Mouse (Mus musculus): ENCODE data around the gene Usp43. TPM values are rescaled to one million over a fixed set of nuclear protein-coding genes. Genes with fewer than 3 reads are reported as not detected.
A peak's percentile ranks its signal among the peaks of the same experiment; 100 is the strongest.

Gene Usp43
- 0.18 and 0.35 TPM in 2 replicates for polyA plus RNA-seq (2015; fragmentation: Nextera tagmentation; extraction: Ambion mirVana)

GRCm38 (mm10) chr11:67921827-67922754 is at the start of gene Usp43:
Usp43 (minus strand) TSS chr11:67922153.
- Histone ChIP-seq H3K9me3 (no peaks in the 10 kb centered on the region), H3K27ac (replicated peaks) (no peak within 1 kb of the TSS), H3K36me3 (no peaks in the 10 kb centered on the region), H3K9ac (peak within 1 kb of the TSS; percentile 68), H3K4me2 (peak within 1 kb of the TSS; percentile 100), H3K4me1 (replicated peaks) (peaks cover 18% of the 10 kb centered on the region), H3K4me3 (peak within 1 kb of the TSS; percentile 70), H3K27me3 (peaks cover 33% of the 10 kb centered on the region)
- ATAC-seq (ENCODE audit: low read depth) = peak; percentile 66
- WGBS = 1% methylated on average over 52 of the region's 80 CpGs

- H3K9ac ChIP-seq = no peak overlapping the region
- H3K9me3 ChIP-seq = no peaks in the 10 kb centered on the region
- H3K27me3 ChIP-seq = no peaks in the 10 kb centered on the region
- 76% methylated on average over 11 of the region's 11 CpGs for WGBS
- H3K4me2 ChIP-seq = no peak overlapping the region
- peaks cover 22% of the 10 kb centered on the region for H3K4me1 ChIP-seq (replicated peaks)
- no peak overlapping the region for H3K27ac ChIP-seq (replicated peaks)
- H3K4me3 ChIP-seq = no peak overlapping the region
- peaks cover 18% of the 10 kb centered on the region for H3K36me3 ChIP-seq
- no peak for ATAC-seq (ENCODE audit: low read depth)
These were observed 45.9 kb upstream of the Usp43 start for GRCm38 (mm10) chr11:67967831-67968230.

- Histone ChIP-seq H3K4me1 (replicated peaks) (peaks cover 22% of the 10 kb centered on the region), H3K9ac (peak within 1 kb of the TSS; percentile 90), H3K36me3 (peaks cover 12% of the 10 kb centered on the region), H3K4me2 (peak within 1 kb of the TSS; percentile 96), H3K27me3 (no peaks in the 10 kb centered on the region), H3K27ac (replicated peaks) (peak within 1 kb of the TSS; percentile 47; the same call in 1 of the 2 replicates), H3K4me3 (peak within 1 kb of the TSS; percentile 81), H3K9me3 (no peaks in the 10 kb centered on the region)
- ATAC-seq (ENCODE audit: low read depth) = peak; percentile 83
- under 1% methylated on average over 28 of the region's 28 CpGs for WGBS
These were observed 44.2 kb upstream of the Usp43 start, which contains the start of gene Stx8 for GRCm38 (mm10) chr11:67965905-67966878. Stx8 (plus strand) TSS chr11:67966193.

GRCm38 (mm10) chr11:67965242-67965883 is 43.4 kb upstream of the Usp43 start, which contains the start of gene Cfap52:
Cfap52 (minus strand) TSS chr11:67965651.
- WGBS = 7% methylated on average over 15 of the region's 15 CpGs
- Histone ChIP-seq H3K9ac (peak within 1 kb of the TSS; percentile 90), H3K27ac (replicated peaks) (peak within 1 kb of the TSS; percentile 47; the same call in 1 of the 2 replicates), H3K4me1 (replicated peaks) (peaks cover 22% of the 10 kb centered on the region), H3K4me3 (peak within 1 kb of the TSS; percentile 81), H3K4me2 (peak within 1 kb of the TSS; percentile 96), H3K27me3 (no peaks in the 10 kb centered on the region), H3K36me3 (peaks cover 4% of the 10 kb centered on the region; the same call in 1 of the 2 replicates), H3K9me3 (no peaks in the 10 kb centered on the region)
- peak; percentile 66; the same call in 1 of the 2 replicates for ATAC-seq (ENCODE audit: low read depth)

GRCm38 (mm10) chr11:67964110-67964509 is 42.2 kb upstream of the Usp43 start:
- H3K4me2 ChIP-seq = no peak overlapping the region
- no peak overlapping the region for H3K27ac ChIP-seq (replicated peaks)
- no peak overlapping the region for H3K9ac ChIP-seq
- H3K9me3 ChIP-seq = no peaks in the 10 kb centered on the region
- 76% methylated on average over 6 of the region's 6 CpGs for WGBS
- no peaks in the 10 kb centered on the region for H3K27me3 ChIP-seq
- H3K4me1 ChIP-seq (replicated peaks) = peaks cover 22% of the 10 kb centered on the region
- no peaks in the 10 kb centered on the region for H3K36me3 ChIP-seq
- ATAC-seq (ENCODE audit: low read depth) = no peak
- no peak overlapping the region for H3K4me3 ChIP-seq

- no peaks in the 10 kb centered on the region for H3K4me1 ChIP-seq (replicated peaks)
- no peak overlapping the region for H3K27ac ChIP-seq (replicated peaks)
- H3K9me3 ChIP-seq = no peaks in the 10 kb centered on the region
- no peak overlapping the region for H3K9ac ChIP-seq
- no peak overlapping the region for H3K4me3 ChIP-seq
- no peak for ATAC-seq (ENCODE audit: low read depth)
- no peaks in the 10 kb centered on the region for H3K27me3 ChIP-seq
- 89% methylated on average over 6 of the region's 6 CpGs for WGBS
- H3K4me2 ChIP-seq = no peak overlapping the region
- no peaks in the 10 kb centered on the region for H3K36me3 ChIP-seq
These were observed 32.5 kb upstream of the Usp43 start for GRCm38 (mm10) chr11:67954413-67954812.

- no peak for ATAC-seq (ENCODE audit: low read depth)
- WGBS = 83% methylated on average over 5 of the region's 5 CpGs
- no peaks in the 10 kb centered on the region for H3K4me1 ChIP-seq (replicated peaks)
- H3K4me2 ChIP-seq = no peak overlapping the region
- H3K36me3 ChIP-seq = no peaks in the 10 kb centered on the region
- H3K9me3 ChIP-seq = no peaks in the 10 kb centered on the region
- H3K4me3 ChIP-seq = no peak overlapping the region
- no peaks in the 10 kb centered on the region for H3K27me3 ChIP-seq
- H3K9ac ChIP-seq = no peak overlapping the region
- H3K27ac ChIP-seq (replicated peaks) = no peak overlapping the region
These were observed 31.7 kb upstream of the Usp43 start for GRCm38 (mm10) chr11:67953604-67954003.

GRCm38 (mm10) chr11:67949475-67949874 is 27.5 kb upstream of the Usp43 start:
- Histone ChIP-seq H3K4me2 (no peak overlapping the region), H3K27me3 (no peaks in the 10 kb centered on the region), H3K4me1 (replicated peaks) (no peaks in the 10 kb centered on the region), H3K36me3 (no peaks in the 10 kb centered on the region), H3K9me3 (no peaks in the 10 kb centered on the region), H3K9ac (no peak overlapping the region), H3K4me3 (no peak overlapping the region), H3K27ac (replicated peaks) (no peak overlapping the region)
- 81% methylated on average over 9 of the region's 9 CpGs for WGBS
- ATAC-seq (ENCODE audit: low read depth) = no peak

GRCm38 (mm10) chr11:67948229-67948628 is 26.3 kb upstream of the Usp43 start:
- Histone ChIP-seq H3K4me3 (no peak overlapping the region), H3K9me3 (no peaks in the 10 kb centered on the region), H3K4me2 (no peak overlapping the region), H3K27me3 (no peaks in the 10 kb centered on the region), H3K9ac (no peak overlapping the region), H3K36me3 (no peaks in the 10 kb centered on the region), H3K4me1 (replicated peaks) (no peaks in the 10 kb centered on the region), H3K27ac (replicated peaks) (no peak overlapping the region)
- 58% methylated on average over 3 of the region's 3 CpGs for WGBS
- no peak for ATAC-seq (ENCODE audit: low read depth)

- Histone ChIP-seq H3K27me3 (no peaks in the 10 kb centered on the region), H3K9ac (no peak overlapping the region), H3K36me3 (no peaks in the 10 kb centered on the region), H3K27ac (replicated peaks) (no peak overlapping the region), H3K4me3 (no peak overlapping the region), H3K4me2 (no peak overlapping the region), H3K9me3 (no peaks in the 10 kb centered on the region), H3K4me1 (replicated peaks) (no peaks in the 10 kb centered on the region)
- no peak for ATAC-seq (ENCODE audit: low read depth)
- WGBS = 89% methylated on average over 3 of the region's 3 CpGs
These were observed 10.2 kb upstream of the Usp43 start for GRCm38 (mm10) chr11:67932156-67932555.

- Histone ChIP-seq H3K9me3 (no peaks in the 10 kb centered on the region), H3K4me2 (no peak overlapping the region), H3K36me3 (no peaks in the 10 kb centered on the region), H3K27ac (replicated peaks) (no peak overlapping the region), H3K4me1 (replicated peaks) (peaks cover 14% of the 10 kb centered on the region), H3K9ac (no peak overlapping the region), H3K27me3 (peaks cover 7% of the 10 kb centered on the region), H3K4me3 (no peak overlapping the region)
- ATAC-seq (ENCODE audit: low read depth) = no peak
- 13% methylated on average over 15 of the region's 15 CpGs for WGBS
These were observed 4.5 kb upstream of the Usp43 start for GRCm38 (mm10) chr11:67926348-67927055.

All from neural tube, embryonic 13.5 days (tissue).